Mouse (Mus musculus): Measurements from ENCODE around the gene Armc8.

The Armc8 gene

DNA sequence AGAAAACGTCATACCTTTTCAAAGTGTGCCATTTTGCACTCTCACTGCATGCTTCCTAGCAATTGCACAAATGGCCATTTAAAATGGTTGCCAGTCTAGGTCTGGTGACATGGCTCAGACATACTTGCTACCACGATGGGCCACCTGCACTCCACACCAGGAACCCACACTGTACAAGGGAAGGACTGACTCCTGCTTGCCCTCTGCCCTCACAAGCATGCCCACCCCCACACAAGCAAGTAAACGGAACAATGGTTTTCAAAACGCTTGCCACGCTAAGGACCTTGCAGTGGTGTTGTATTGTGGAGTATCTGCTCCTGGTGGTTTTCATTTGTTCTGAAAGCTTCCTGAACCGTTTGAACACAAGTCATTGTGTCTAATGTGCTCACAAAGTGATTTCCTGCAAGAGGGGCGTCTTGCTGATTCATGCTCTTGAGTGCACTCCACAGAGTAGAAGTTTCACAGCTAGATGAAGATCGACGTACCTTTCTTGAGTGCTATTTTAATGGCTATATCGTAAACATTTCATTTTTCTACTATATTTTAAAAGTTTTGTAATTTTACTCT lies 76.0 kb downstream of the Armc8 start:
- DNase-seq = no peak

DNA sequence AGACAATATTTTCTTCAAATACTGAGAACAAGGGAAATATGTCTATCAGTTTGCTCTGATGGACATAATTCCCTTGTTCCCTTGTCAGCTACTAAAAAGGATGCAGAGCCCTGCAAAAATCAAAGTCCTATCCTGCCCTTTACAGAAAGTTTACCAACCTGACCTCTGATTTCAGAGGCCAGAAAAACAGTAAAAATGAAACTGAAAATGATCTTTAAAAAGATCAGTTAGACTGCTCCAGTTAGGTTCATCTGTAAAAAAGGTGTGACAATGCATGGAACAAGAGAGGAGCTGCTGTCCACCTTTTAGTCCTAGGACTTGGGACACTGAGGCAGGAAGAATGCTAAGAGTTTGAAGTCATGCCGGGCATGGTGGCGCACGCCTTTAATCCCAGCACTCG lies 77.6 kb downstream of the Armc8 start:
- no peak for DNase-seq

DNA sequence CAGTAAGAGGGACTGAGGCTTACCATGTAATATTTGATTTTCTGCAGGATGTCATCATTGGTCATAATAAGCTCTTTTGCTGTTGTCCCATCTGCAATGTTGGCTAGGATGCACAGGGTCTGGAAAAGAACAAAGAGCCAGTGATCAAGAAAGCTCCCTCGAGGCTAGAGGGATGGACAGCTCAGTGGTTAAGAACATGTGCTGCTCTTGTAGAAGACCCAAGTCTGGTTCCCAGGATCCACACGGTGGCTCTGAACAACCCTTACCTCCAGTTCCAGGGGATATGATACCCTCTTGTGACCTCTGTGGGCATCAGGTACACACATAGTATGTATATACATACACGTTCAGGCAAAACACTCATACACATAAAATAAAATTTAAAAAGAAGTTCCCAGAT lies 80.9 kb downstream of the Armc8 start:
- no peak for DNase-seq

DNA sequence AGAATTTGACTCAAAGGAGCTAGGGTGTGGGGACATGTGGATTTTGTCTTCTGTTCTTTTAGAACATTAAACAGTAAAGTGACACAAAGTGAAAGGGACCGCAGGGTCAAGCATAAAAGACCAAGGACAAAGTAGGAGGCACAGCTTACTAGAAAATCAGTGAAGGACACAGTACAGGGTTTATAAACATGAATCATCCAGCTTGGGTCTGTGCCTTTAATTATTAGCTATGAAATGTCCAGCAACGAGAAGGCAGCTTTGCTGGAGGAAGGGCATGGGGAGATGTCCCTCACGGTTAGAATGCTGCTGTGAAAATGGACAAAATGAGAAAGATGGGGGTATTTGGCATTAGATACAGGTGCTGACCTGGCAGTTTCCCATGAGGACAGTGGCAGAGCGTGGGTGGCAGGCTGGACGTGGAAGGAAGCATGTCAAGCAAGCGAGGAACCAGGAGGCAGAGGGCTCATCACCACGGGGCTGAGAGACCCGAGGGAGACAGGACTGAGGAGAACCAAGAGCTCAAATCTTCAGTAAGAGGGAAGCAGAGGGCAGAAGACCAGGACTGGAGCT lies 81.5 kb downstream of the Armc8 start:
- DNase-seq = no peak

DNA sequence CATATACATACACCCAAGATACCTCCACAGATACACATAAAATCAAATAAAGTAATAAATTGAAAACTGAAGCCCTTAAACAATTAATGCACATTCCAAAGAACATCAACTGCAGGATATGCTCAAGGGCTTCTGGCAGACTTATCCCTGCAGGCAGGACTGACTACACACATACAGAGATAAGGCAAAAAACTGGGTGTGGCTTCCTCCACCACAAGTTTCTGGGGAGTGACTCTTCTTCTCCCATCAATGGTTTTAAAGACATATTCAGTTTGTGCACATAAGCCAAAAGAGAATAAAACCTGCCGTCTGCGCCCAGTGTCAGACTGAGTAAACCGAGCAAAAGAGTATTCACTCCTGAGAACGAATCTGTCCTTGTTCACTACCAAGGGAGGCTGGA lies 83.6 kb downstream of the Armc8 start:
- no peak for DNase-seq

DNA sequence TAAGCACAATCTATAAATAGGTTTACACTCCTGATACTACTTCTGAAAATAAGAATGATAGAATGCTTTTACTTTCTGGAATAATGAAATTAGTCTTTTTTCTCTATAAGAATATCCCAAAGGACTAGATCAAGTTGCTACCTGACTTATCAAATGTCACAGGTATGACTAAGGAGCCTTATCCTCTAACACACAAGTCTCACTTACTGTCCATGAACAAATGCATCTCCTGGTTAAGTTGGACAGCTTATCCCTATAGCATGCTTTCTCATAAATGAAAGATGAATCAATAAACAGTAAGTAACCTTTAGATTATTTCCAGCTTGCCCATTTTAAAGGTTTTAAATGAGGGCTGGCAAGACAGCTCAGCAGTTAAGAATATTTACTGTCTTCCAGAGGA lies 84.1 kb downstream of the Armc8 start:
- no peak for DNase-seq

DNA sequence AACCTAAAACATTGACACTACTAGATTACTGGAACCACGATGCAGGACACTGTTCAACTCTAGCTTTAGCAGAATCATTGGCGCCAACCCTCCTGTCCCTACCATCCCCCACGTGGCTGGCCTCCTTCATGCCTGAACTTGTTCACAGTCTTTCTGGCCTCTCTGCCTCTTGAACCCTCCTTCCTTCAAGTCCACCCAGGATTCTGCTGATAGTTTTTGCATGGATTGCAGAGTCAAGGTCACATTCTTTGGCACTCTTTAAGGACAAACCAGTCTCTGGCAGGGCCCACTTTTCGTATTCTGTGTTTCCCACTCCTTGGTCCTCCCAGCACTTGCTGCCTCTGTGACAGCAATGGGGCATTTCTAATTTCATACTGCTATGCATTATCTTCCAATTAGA lies 85.5 kb downstream of the Armc8 start:
- DNase-seq = no peak

DNA sequence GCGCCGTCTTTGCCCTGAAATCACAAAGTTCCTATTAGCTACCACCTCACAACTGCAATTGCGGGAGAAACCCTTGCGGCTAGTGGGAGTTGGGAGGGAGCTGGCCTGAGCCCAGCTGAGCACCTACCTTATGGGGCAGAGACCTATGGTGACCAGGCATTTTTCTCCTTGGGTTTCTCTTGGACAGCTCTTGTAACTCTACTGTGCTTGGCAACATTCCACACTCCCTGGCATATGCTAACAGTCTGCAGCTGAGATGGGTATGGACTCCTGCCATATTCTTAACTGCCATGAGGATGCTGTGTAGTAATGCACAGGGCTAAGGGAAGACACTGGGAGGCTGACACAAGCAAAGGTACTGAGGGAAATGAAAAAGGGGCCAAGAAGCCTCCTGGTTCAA lies 87.9 kb downstream of the Armc8 start:
- no peak for DNase-seq

DNA sequence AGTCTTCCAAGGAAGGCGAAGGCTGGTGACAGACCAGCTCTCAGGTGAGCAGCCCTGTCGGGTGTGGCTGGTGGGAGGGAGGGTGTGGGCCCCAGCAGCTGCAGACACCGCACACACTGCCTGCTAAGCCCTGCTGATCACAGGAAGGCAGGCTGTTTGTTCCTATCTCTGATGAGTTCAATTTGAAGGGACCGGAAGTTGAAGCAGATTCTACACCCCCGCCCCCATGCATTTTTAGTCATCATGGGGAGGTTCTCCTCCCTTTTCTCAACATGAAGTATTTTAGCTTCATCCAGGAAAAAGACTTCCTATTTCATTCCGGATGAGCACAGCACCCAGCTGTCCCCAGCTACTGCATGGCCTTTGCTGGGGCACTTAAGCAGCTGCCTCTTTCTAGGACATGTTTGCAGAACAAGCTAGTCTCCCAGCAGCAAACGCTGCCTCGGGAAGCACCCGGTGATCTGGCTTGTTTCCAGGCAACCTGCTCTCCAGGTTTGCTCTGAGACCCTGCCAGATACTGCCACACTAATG lies 89.5 kb downstream of the Armc8 start:
- no peak for DNase-seq

DNA sequence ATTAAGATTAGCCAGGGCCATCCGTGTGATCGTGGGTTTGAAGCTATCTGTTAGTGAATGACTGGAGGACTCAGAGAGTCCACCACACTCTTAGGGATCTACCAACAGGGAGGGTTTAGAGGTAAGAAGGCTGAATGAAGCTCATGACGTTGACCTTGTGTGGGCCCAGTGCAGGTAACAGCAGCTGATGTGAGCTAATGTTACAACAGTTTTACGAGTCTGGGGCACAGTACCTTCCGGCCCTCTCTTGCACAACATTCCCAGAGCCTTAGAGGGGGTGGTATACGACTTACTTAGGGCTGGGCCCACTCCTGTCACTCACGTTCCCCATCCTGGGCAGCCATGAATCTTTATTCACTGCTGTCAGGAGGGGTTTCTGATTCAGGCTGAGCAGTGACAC lies 97.4 kb downstream of the Armc8 start:
- no peak for DNase-seq

DNA sequence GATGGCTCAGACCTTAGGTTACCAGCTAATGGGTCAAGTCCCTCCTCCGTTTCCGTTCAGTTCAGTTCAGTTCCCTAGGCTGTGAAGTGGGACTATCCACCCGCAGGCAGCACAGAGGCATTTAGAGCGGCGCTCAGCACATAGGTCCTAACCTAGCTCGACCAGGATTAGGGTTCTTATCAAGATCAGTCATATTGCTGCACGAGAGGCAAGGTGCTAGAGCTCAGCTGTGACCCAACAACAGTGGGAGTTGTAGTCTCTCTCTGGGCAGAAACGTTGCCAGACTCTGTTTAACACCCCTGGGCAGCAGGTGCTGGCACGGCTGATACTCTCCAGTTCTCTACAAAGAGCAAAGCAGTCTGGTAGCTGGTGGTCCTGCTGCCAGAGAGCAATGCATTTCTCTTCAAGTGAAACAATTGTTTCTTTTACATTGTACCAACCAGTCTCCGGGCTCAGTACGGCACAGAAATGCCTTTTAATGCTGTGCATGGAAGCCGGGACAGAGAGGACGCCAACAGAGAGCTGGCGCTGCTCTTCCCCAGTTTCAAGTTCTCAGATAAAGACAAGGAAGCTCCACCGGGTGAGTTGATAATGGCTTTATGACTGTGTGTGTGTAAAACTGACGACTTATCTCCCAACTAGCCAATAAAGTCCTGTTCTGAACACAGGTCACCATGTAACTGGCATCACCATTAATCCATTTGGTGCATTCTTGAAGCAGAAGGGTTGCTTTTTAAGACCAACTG lies 98.2 kb downstream of the Armc8 start:
- no peak for DNase-seq

DNA sequence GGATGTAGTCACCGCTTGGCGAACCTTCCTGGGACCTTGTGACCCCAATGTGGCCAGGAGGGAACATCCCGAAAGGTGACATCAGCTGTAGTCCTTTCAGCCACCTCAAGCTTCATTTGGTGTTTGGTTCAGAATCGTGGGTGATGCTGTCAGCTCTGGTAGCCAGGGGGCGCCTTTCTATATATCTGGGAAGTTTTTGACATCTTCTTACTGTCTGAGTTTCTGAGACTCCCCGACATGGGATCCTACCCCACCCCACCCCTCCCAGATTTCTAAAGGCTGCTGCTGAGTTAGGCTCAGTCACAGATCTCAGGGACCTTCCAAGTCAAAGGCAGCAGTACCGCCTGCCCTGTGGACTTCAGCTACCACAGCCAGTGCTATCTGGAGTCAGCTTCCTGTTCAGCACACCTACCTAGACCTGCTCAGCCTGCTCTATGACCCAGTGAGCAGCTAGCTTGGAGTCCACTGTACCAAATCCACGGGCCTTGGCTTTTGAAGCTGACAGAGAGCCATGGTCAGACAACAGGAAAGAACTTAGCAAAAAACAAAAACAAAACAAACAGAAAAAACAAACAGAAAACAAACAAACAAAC lies 98.9 kb downstream of the Armc8 start:
- DNase-seq = peak; percentile 30 to 44

DNA sequence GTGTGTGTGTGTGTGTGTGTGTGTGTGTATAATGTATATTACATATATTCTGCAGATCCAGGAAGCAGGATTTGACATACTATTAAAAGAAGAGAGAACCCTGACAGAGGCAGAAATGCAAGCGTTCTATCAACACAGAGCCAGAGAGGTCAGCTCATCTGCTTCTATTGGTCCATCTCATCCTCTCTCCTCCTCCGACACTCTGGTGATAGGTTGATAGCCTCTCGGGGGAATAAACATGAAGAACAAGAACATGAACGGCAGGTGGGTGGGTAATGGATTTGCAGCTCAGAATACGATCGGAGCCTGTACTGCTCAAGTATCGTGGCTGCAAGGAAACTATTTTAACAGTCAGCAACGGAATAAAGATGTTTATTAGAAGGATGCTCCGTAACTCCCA lies 100.1 kb downstream of the Armc8 start:
- no peak for DNase-seq

DNA sequence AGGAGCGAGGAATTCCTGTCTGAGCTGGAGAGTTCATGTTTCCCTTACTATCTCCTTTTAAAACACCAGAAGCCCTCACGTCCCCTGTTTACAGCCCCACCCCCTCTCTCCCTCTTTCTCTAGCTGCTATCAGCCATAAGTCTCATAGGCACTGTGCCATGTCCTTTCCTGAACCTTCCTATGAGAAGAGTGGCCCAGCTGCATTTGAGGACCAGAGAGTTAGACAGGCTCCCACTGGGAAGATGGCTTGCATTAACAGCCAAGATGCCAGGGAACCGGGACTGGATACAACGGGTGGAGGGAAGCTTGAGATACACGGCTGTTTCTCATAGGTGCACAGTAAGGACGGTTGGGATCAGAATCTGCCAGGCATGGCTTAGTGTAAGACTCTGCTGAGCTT lies 103.8 kb downstream of the Armc8 start:
- DNase-seq = no peak

DNA sequence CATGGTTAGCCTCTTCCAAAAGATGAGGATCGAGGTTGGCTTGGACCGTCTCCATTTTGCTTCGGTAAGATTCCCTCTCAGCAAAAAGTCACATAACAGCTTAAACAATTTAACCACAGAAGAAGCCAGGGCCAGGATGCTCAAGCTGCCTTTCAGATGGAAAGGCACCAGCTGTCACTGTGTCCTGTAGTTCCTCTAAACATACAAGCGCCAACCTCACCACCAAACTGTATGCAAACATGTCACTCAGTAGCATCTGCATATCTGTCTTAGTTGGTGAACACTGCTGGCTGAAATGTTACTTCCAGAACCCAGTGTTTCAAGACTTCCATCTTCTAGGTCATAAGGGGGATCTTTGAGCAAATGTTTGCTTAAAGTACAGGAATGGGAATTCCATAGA lies 109.0 kb downstream of the Armc8 start:
- no peak for DNase-seq

DNA sequence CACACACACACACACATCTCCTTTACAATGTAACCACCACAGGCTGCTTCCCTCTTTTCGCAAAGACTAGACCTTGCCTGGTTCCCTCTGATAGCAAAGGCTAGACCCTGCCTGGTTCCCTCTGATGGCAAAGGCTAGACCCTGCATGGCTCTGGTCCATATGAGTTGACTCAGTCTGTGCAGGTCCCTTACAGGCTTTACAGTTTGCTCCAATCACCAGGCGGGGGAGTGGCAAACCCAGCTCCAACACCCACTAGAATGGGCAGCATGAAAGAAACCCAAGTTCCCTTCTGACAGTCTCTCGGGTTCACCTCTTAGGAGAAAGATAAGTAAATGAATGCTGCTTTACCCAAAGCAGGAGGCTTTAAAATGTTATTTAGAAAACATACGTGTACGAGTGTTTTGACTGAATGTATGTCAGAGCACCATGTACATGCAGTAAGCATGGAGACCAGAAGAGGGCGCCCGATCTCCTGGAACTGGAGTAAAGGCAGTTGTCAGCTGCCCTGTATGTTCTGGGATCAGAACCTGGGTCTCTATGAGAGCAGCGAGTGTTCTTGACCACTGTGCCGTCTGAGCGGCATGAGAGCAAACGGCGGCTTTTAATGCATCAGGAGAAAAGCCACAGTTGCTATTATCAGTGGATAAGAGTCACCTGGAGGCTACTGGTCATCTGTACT lies 110.0 kb downstream of the Armc8 start:
- DNase-seq = peak; percentile 55 to 75

DNA sequence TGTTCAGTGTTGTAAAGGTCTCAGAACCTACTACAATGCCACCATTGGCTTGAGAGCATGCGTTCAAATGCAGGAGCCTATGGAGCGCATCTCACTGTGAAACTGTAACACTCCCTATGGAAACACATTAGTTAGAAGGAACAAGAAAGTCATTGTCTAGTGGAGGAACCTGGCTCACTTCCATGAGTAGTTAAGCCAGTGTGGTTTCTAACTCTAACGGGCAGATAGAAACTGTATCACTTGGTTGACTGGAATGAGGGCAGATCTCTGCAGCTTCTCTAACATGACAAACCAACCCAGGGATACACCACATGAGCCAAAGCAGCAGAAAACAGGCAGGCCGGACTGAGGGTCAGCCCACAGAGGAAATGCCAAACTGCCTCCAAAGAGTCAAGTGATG lies 114.5 kb downstream of the Armc8 start:
- DNase-seq = no peak

DNA sequence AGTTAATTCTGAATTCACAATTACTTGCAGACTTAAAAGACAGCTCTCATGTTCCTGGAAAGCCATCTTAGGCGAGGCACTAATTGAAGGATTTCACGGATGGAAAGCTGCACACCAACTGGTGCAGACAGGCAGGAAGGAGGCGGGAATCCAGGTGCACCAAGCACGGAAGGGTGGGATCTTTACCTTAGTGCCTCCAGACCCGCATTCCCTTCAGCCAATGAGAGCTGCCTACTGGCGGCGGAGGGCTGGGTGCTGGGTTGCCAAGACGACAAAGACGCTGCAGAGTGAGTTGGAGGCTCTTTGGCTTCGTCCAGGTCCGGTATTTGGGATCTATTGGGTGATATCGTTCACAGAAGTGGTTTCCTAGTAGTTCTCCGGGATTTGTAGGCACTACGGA lies 117.5 kb downstream of the Armc8 start, which contains the start of gene Nme9:
TSS of gene Nme9 (plus strand) at position 315 of the 400 bp plus-strand sequence.
- DNase-seq = peak; percentile 10 to 60

DNA sequence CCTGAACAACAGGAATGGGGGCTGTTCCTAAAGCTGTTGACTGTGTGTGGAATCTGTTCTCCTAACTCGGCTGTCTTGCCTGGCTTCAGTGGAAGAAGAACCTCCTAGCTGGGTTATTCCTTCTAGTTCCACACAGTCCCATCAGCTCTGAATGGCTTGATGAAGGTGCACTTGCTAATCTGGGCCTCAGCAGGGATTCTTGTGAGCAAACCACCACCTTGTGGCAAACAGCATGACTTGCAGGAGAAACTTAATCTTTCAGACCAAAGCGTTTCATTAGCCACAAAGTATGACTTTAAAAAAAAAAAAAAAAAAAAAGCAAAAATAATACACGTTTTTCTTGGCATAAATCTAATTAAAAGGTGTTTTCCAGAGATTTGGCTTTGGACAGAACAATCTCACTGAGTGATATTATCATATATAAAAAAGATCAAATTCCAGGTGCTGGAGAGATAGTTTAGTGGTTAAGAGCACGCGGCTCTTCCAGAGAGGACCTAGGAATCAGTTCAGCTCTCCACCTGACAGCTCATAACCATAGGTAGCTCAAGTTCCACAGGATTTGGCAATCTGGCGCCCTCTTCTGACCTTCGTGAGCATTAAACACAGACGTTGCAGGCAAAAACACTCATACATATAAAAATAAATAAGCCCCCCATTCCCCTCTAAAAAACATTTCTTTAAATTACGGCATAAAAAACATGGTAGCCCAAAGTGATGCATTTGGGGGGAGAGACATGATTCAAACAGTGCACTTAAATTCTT lies 118.6 kb downstream of the Armc8 start:
- DNase-seq = peak in 1 of 2 experiments; percentile 43

DNA sequence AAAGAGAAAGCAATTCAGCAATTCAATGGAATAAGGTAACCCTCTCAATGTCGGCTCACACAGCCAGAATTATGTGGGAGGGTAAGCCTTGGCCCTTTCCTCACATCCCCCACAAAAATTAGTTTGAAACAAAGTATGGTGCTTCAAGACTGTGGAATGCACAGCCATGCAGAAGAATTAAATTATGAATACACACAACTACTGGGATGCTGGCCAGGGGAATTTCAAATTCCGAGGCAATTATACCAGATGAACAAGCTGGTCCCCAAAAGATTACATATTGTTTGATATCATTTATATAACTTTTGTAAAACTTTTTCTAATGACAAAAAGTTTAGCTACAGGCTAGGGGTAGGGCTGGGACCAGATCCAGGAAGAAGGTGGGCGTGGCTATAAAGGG lies 121.4 kb downstream of the Armc8 start:
- DNase-seq = no peak

DNA sequence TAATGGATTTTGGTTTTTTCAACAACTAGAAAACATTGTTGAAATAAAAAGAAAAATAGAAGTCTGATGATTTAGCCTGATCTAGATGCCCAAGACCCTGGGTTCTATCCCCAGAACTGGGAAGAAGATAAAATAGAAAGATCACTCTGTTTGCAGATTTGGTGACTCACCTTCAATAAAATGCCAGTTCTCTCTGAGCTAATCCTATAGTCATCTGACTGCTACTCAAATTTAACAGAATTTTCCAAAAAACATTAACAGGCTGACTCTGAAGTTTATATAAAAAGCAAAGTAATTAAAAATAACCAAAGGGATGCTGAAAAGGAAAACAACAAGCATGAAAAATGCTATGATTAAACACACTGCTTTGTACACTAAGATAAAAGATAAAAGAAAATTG lies 122.4 kb downstream of the Armc8 start:
- no peak for DNase-seq

DNA sequence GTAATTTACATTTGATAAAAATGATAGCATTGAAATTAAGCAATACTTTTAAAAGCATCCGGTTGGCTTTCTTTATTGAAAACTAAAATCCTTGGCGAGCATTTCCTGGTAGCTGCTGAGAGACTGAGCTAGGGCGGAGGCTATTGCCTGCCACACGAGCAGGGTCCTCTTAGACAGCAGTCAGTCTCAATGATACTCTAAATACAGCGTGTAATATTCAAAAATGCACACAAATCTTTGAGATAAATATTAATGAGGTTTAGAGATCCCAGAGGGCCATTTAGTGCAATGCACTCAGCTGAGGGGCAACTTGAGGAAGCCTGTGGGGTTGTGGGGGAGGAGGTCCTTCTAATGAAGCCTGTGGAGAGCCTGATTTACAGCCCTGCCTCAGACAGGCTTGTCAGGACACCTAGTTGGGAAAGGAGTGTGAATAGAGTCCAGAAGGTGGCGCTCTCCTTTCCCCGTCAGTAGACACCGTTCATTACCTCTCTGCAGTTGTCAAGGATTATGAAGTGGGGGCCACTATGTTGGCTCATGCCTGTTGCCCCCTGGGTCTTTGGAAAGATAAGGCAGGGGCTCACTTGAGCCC lies 124.0 kb downstream of the Armc8 start:
- DNase-seq = peak in 1 of 2 experiments; percentile 43

All from kidney, postnatal 25 days (tissue).